Mouse (Mus musculus) C2C12 (cell line): Measurements from ENCODE around the gene Htr3b.

Experiments used
- CEBPB ChIP-seq: IDR thresholded peaks from one replicate; pipeline ENCODE4 v1.6.1; 2011; ENCODE audit warnings: low read depth, mild to moderate bottlenecking, control low read depth, moderate library complexity
- CTCF ChIP-seq: IDR thresholded peaks from one replicate; pipeline ENCODE4 v1.5.1; 2011; ENCODE audit not compliant: control insufficient read depth, insufficient read depth, insufficient read length
- FOSL1 ChIP-seq: IDR thresholded peaks from one replicate; pipeline ENCODE4 v1.8.0; 2011; ENCODE audit warnings: mild to moderate bottlenecking, low read length; ENCODE audit not compliant: poor library complexity, insufficient read depth, severe bottlenecking
- MAX ChIP-seq: IDR thresholded peaks from one replicate; pipeline ENCODE4 v1.6.1; 2011; ENCODE audit warnings: mild to moderate bottlenecking, control low read depth
- MYOD1 ChIP-seq: IDR thresholded peaks from one replicate; pipeline ENCODE4 v1.6.1; 2011; ENCODE audit warnings: low read depth; ENCODE audit not compliant: control insufficient read depth, insufficient read length
- MYOG ChIP-seq: IDR thresholded peaks from one replicate; pipeline ENCODE4 v1.6.1; 2011; ENCODE audit not compliant: control insufficient read depth, insufficient read length; ENCODE audit errors: extremely low read depth
- USF1 ChIP-seq: IDR thresholded peaks from one replicate; pipeline ENCODE4 v1.6.1; 2011; ENCODE audit warnings: low read depth, mild to moderate bottlenecking, control low read depth, moderate library complexity

GRCm38 (mm10) chr9:48987201-48988101 is 22.7 kb upstream of the Htr3b start:
- no peak for TF ChIP-seq CTCF
- TF ChIP-seq USF1 = no peak
- TF ChIP-seq MAX = no peak
- TF ChIP-seq MYOG = no peak
- TF ChIP-seq CEBPB = no peak
- no peak for TF ChIP-seq MYOD1
- TF ChIP-seq FOSL1 = no peak
